Mouse (Mus musculus) liver, embryonic 14.5 days (tissue): ENCODE results near the gene Letm1.
A peak's percentile ranks its signal among the peaks of the same experiment; 100 is the strongest.

Experiments
- CTCF ChIP-seq: IDR thresholded peaks from 2 replicates; pipeline ENCODE4 v1.5.1; 2016; ENCODE audit warnings: antibody characterized with exemption, low read depth, control low read depth
- EP300 ChIP-seq: IDR thresholded peaks from 2 replicates; pipeline ENCODE4 v1.6.1; 2016; ENCODE audit warnings: antibody characterized with exemption, low read depth

DNA sequence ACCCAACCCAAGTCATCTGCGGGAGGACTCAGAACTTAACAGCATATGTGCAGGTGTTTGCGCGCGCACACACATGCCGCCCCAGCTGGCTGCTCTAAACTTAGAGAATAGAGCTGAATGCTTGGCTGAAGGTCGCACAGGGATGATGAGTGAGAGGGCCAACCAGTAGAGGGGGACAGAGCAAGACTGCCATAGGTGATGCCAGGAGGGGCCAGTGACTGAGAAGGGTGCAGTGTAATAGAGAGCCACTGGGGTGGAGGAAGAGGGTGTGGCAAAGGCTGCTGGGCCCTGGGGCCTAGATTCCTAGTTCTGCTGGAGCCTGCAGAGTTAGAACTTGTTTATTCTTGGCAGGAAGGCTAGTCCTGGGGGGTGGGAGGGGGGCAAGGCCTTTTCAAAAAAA, 66.2 kb downstream of the Letm1 start:
- peak; percentile 20 for TF ChIP-seq CTCF
- TF ChIP-seq EP300, result no peak
